8 mouse cellular contexts compared by ENCODE assay signal in genomic region chr7:105480561-105481504, GRCm38 (mm10). TPM values are rescaled to one million over a fixed set of nuclear protein-coding genes. Genes with fewer than 3 reads are reported as not detected.
DNase-seq lines count a peak whose midpoint lies in the region; ATAC-seq and TF ChIP-seq lines count a peak whose summit lies in the region.

No protein-coding gene starts in this region.

- peak overlapping the region; percentile 8; the same call in 1 of the 2 replicates for H3K4me3 ChIP-seq in thymus, adult 2 months (ENCODE audit: control insufficient read depth, insufficient read depth, low read length)
- peak overlapping the region; percentile 61 for H3K4me3 ChIP-seq in embryonic facial prominence, embryonic 15.5 days (replicated peaks)
- H3K4me3 ChIP-seq in heart, embryonic 15.5 days, result peak overlapping the region; percentile 54
- peak overlapping the region; percentile 50 for H3K4me3 ChIP-seq in kidney, postnatal 0 days (replicated peaks; ENCODE audit: low read depth, low read length)
- peak overlapping the region; percentile 58 for H3K4me3 ChIP-seq in midbrain, embryonic 10.5 days

- TF ChIP-seq CTCF in thymus, adult 2 months (IDR thresholded peaks at IDR 0.05; ENCODE audit: borderline replicate concordance, control insufficient read depth, extremely low read depth, insufficient read depth, low read length, poor library complexity), result no peak
- TF ChIP-seq CTCF in kidney, postnatal 0 days (IDR thresholded peaks at IDR 0.05; ENCODE audit: low read depth), result no peak

- no peaks in the 10 kb centered on the region for H3K4me1 ChIP-seq in thymus, adult 2 months (replicated peaks; ENCODE audit: control insufficient read depth, insufficient read depth, low read length)
- peaks cover 31% of the 10 kb centered on the region for H3K4me1 ChIP-seq in embryonic facial prominence, embryonic 15.5 days
- H3K4me1 ChIP-seq in heart, embryonic 15.5 days (replicated peaks), result peaks cover 25% of the 10 kb centered on the region
- peaks cover 8% of the 10 kb centered on the region; the same call in 1 of the 2 replicates for H3K4me1 ChIP-seq in kidney, postnatal 0 days (replicated peaks; ENCODE audit: insufficient read depth, low read length)
- peaks cover 25% of the 10 kb centered on the region for H3K4me1 ChIP-seq in midbrain, embryonic 10.5 days

- no peaks in the 10 kb centered on the region for H3K27me3 ChIP-seq in thymus, adult 2 months (ENCODE audit: control insufficient read depth, insufficient read depth, low read length)
- H3K27me3 ChIP-seq in embryonic facial prominence, embryonic 15.5 days, result no peaks in the 10 kb centered on the region
- no peaks in the 10 kb centered on the region for H3K27me3 ChIP-seq in heart, embryonic 15.5 days
- H3K27me3 ChIP-seq in kidney, postnatal 0 days (ENCODE audit: insufficient read depth, low read length), result no peaks in the 10 kb centered on the region
- peaks cover 54% of the 10 kb centered on the region for H3K27me3 ChIP-seq in midbrain, embryonic 10.5 days (ENCODE audit: low read depth, poor library complexity, severe bottlenecking)

- no peak for DNase-seq in thymus, adult 2 months
- no peak for DNase-seq in thymus, postnatal 10 days (ENCODE audit: low spot score in 2 of 2)
- peak; percentile 15 for DNase-seq in kidney, postnatal 0 days (ENCODE audit: low spot score)
- DNase-seq in midbrain, embryonic 10.5 days (ENCODE audit: low spot score), result peak; percentile 24
- DNase-seq in testis, postnatal 14 days (ENCODE audit: low spot score), result peak; percentile 7
- no peak for DNase-seq in spleen, adult 18-20 months

- peak overlapping the region; percentile 85 for H3K4me2 ChIP-seq in embryonic facial prominence, embryonic 15.5 days (replicated peaks)
- H3K4me2 ChIP-seq in heart, embryonic 15.5 days, result peak overlapping the region; percentile 73
- peak overlapping the region; percentile 88 for H3K4me2 ChIP-seq in kidney, postnatal 0 days (ENCODE audit: low read length)

- no peaks in the 10 kb centered on the region for H3K9me3 ChIP-seq in embryonic facial prominence, embryonic 15.5 days (replicated peaks)
- H3K9me3 ChIP-seq in heart, embryonic 15.5 days (replicated peaks), result no peaks in the 10 kb centered on the region
- no peaks in the 10 kb centered on the region for H3K9me3 ChIP-seq in kidney, postnatal 0 days (replicated peaks; ENCODE audit: low read length)
- no peaks in the 10 kb centered on the region for H3K9me3 ChIP-seq in midbrain, embryonic 10.5 days (replicated peaks)

- peak overlapping the region; percentile 65; the same call in 1 of the 2 replicates for H3K9ac ChIP-seq in embryonic facial prominence, embryonic 15.5 days
- peak overlapping the region; percentile 61 for H3K9ac ChIP-seq in heart, embryonic 15.5 days
- peak overlapping the region; percentile 79 for H3K9ac ChIP-seq in kidney, postnatal 0 days (ENCODE audit: low read depth, low read length)

- no peak for TF ChIP-seq POLR2A in thymus, adult 2 months (IDR thresholded peaks at IDR 0.05; ENCODE audit: control insufficient read depth, extremely low read depth, insufficient read depth, low read length, poor library complexity)

- WGBS in thymus, adult 2 months, result 92% methylated on average over 23 of the region's 23 CpGs
- WGBS in embryonic facial prominence, embryonic 15.5 days, result 46% methylated on average over 23 of the region's 23 CpGs
- 45% methylated on average over 23 of the region's 23 CpGs for WGBS in heart, embryonic 15.5 days
- 58% methylated on average over 23 of the region's 23 CpGs for WGBS in kidney, postnatal 0 days
- WGBS in midbrain, embryonic 10.5 days, result 72% methylated on average over 23 of the region's 23 CpGs

- H3K27ac ChIP-seq in thymus, adult 2 months (ENCODE audit: control insufficient read depth, insufficient read depth, low read length), result peak overlapping the region; percentile 48; the same call in 1 of the 2 replicates
- peak overlapping the region; percentile 95 for H3K27ac ChIP-seq in embryonic facial prominence, embryonic 15.5 days (replicated peaks)
- peak overlapping the region; percentile 83 for H3K27ac ChIP-seq in heart, embryonic 15.5 days
- peak overlapping the region; percentile 85 for H3K27ac ChIP-seq in kidney, postnatal 0 days
- H3K27ac ChIP-seq in midbrain, embryonic 10.5 days (replicated peaks), result peak overlapping the region; percentile 87; the same call in 1 of the 2 replicates

- no peaks in the 10 kb centered on the region for H3K36me3 ChIP-seq in thymus, adult 2 months (ENCODE audit: control insufficient read depth, insufficient read depth, low read length)
- no peaks in the 10 kb centered on the region for H3K36me3 ChIP-seq in embryonic facial prominence, embryonic 15.5 days
- H3K36me3 ChIP-seq in heart, embryonic 15.5 days, result no peaks in the 10 kb centered on the region
- H3K36me3 ChIP-seq in kidney, postnatal 0 days (ENCODE audit: insufficient read depth, low read length), result no peaks in the 10 kb centered on the region
- no peaks in the 10 kb centered on the region for H3K36me3 ChIP-seq in midbrain, embryonic 10.5 days

- no peak for ATAC-seq in embryonic facial prominence, embryonic 15.5 days (ENCODE audit: insufficient number of reproducible peaks, low FRiP score, low TSS enrichment, low read depth)
- ATAC-seq in heart, embryonic 15.5 days (replicated peaks; ENCODE audit: insufficient number of reproducible peaks, insufficient read depth, low FRiP score, low read depth), result peak; percentile 19; the same call in 1 of the 2 replicates
- no peak for ATAC-seq in kidney, postnatal 0 days (replicated peaks; ENCODE audit: low FRiP score, low read depth)

RNA-seq across cellular contexts. Expression of gene Cavin3, which starts 1.3 kb away (rescaled TPM):
- polyA plus RNA-seq in thymus, adult 2 months (2012; rRNA removed), result 12.7 and 14.5 TPM in 2 replicates
- polyA plus RNA-seq in embryonic facial prominence, embryonic 15.5 days (2015; fragmentation: Nextera tagmentation; extraction: Ambion mirVana), result 150 and 156 TPM in 2 replicates
- polyA plus RNA-seq in heart, embryonic 15.5 days (2015; fragmentation: Nextera tagmentation; extraction: Ambion mirVana), result 89.3 and 91.4 TPM in 2 replicates
- 68.0 and 75.8 TPM in 2 replicates for polyA plus RNA-seq in kidney, postnatal 0 days (2015; fragmentation: Nextera tagmentation; extraction: Ambion mirVana)
- polyA plus RNA-seq in midbrain, embryonic 10.5 days (2016; fragmentation: Nextera tagmentation; extraction: Ambion mirVana), result 19.8 and 20.5 TPM in 2 replicates

RNA-seq across cellular contexts. Expression of gene Cckbr, which starts 55.3 kb away (rescaled TPM):
- 0.24 and 0.28 TPM in 2 replicates for polyA plus RNA-seq in thymus, adult 2 months (2012; rRNA removed)
- polyA plus RNA-seq in embryonic facial prominence, embryonic 15.5 days (2015; fragmentation: Nextera tagmentation; extraction: Ambion mirVana), result 0.48 and 0.49 TPM in 2 replicates
- 0.05 TPM in 1 of 2 replicates, not detected in the other for polyA plus RNA-seq in heart, embryonic 15.5 days (2015; fragmentation: Nextera tagmentation; extraction: Ambion mirVana)
- 0.59 and 0.62 TPM in 2 replicates for polyA plus RNA-seq in kidney, postnatal 0 days (2015; fragmentation: Nextera tagmentation; extraction: Ambion mirVana)
- 0.20 and 0.27 TPM in 2 replicates for polyA plus RNA-seq in midbrain, embryonic 10.5 days (2016; fragmentation: Nextera tagmentation; extraction: Ambion mirVana)

Comparison
In these comparisons a context has a peak if more than half of its experiments do, and no peak if none do; other contexts are left out.
1. DNase-seq: peak in kidney, postnatal 0 days (single experiment), midbrain, embryonic 10.5 days (single experiment) and testis, postnatal 14 days (single experiment); none in thymus, adult 2 months (single experiment), thymus, postnatal 10 days (0 of 2) and spleen, adult 18-20 months (0 of 2).
2. H3K4me3 ChIP-seq: peak in every context shown above with its lines; median percentile 61 in embryonic facial prominence, embryonic 15.5 days; 58 in midbrain, embryonic 10.5 days; 54 in heart, embryonic 15.5 days; 50 in kidney, postnatal 0 days; 8 in thymus, adult 2 months.
3. Peak in every context shown above with its lines, with median percentiles within 50 percentile points of each other: H3K27ac ChIP-seq, H3K4me2 ChIP-seq and H3K9ac ChIP-seq.